Mouse (Mus musculus) kidney, adult 18-20 months (tissue): ENCODE data around the gene Mydgf.
A peak's percentile ranks its signal among the peaks of the same experiment; 100 is the strongest.

Source experiments
- DNase-seq: peaks from one replicate; pipeline ENCODE4 v3.0.0; 2021

Mydgf gene

DNA sequence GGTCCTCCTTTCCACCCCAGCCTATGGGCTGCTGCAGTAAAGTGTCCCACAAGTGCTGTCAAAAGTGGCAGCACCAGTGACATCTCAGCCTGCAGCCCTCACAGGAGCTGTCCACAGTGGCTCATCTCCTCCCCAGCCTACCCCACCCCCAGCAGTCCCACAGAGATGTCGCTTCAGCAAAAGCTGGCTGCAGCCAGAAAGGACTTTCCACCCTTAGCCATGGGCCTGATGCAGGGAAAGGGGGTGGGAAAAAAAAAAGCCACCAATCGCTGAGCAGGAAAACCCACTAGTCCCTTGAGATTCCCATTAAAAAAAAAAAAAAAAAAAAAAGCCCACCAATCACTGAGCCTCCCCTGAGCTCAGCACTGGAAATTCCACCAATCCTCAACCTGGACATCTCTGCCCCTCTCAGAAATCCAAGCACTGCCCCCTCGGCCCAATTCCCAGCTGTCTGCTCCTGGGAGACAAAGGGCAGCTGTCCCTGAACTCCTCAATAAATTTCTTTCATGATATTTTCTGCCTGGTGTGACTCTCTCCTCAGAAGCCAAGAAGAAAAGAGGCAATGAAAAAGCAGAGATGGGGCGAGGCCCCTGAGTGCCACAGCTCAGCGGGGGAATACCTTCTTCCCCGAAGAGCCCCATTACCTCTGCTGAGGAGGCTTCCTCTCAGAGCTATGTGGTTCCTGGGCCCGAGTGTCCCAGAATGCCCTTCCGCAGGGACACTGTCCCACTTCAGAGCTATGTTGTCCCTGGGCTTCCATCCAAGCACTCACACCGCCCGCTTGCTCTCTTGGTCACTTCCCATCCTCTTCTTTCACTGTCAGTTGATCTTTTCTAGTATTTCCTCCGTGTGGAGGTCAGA is 1.8 kb upstream of the Mydgf start:
- peak; percentile 64 for DNase-seq

- no peak for DNase-seq
These were observed 604 bp downstream of the Mydgf start for GRCm38 (mm10) chr17:56182975-56183657.

- DNase-seq, result no peak
These were observed 8.3 kb downstream of the Mydgf start for GRCm38 (mm10) chr17:56175416-56175815.

DNA sequence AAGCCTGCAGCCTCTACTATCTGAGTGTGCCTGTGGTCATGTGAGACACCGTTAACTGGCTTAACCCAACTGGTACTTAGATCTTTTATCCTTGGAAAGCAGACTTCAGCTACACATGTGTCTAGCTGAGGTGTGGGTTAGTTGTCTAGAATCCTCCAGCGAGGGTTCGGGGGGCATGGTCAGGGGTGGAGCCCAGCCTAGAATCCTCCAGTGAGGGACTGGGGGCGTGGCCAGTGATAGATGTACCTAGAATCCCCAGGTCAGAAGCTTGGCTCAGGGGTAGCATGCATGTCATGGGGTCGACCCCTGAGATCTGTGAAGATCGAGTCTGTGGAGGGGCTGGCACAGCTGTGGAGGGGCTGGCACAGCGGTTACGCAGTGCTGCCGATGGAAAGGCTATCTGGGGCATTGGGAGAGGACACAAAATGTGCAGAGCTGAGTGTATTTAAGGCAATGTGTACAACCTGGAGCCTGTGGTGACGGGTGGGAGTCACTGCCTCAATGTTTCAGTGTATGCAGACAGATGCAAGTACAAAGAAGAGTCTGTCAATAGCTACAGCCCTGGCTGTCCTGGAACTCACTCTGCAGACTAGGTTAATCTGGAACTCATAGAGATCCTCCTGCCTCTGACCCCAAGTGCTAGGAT is 10.2 kb downstream of the Mydgf start:
- no peak for DNase-seq

- no peak for DNase-seq
These were observed 11.8 kb downstream of the Mydgf start for GRCm38 (mm10) chr17:56171881-56172280.

DNA sequence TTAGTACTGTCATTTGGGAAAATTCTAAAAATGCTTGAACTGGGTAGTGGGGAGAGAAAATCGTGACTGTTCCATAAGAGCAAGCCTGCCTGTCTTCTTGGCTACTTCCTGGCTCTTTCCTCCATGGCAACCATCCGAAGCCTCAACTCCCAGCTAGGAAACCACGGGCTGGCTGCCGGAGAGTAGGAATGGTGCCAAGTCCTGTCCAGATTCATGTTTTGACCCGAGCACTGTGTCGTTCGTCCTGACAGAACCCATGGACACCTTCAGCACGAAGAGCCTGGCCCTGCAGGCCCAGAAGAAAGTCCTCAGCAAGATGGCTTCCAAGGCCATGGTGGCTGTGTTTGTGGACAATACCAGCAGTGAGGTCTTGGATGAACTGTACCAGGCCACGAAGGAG is 12.3 kb downstream of the Mydgf start:
- DNase-seq, result no peak

- no peak for DNase-seq
These were observed 13.1 kb downstream of the Mydgf start for GRCm38 (mm10) chr17:56170636-56171035.

DNA sequence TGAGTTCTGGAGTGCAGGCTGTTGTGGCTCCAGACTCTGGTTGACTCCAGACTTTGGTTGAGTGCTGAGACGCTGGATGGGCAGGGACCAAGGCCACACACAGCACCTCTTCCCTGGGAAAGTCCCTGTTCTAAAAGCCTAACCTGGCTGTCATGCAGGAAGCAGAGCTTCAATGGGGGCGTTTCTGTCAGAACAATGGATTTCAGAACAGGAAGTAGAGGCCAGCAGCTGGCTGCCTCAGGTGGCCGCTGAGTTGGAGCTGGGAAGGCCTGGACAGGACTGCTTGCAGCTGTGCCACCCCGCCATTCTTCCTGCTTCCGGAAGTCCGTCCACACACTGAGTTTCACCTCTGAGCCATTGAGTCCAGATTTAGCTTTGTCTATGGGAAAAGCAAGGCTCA is 13.9 kb downstream of the Mydgf start:
- DNase-seq, result no peak

- no peak for DNase-seq
These were observed 18.0 kb downstream of the Mydgf start for GRCm38 (mm10) chr17:56165671-56166070.

DNA sequence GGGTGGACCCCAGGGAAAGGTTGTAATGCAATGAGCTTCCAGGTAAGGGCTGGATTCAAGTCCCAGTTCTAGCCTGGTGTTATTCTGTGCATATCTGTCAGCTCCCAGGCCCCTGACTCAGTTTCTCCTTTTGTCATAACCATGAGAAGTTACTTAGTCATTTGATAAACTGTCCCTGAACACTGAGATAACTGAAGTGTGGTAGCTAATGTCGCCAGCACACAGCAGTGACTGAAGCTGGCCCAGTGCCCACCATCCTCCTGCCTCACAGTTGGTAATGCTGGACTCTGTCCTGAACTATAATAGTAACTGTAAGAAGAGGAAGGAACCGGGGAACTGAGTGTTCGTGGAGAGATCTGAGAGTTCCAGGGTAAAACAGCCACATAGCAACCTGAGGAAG is 19.2 kb downstream of the Mydgf start:
- no peak for DNase-seq

GRCm38 (mm10) chr17:56163523-56164102 is 20.1 kb downstream of the Mydgf start:
- no peak for DNase-seq

GRCm38 (mm10) chr17:56162231-56162774 is 21.4 kb downstream of the Mydgf start, which contains the start of gene Tnfaip8l1:
Gene Tnfaip8l1, plus strand, starts transcription at chr17:56162477.
- DNase-seq, result peak; percentile 93

DNA sequence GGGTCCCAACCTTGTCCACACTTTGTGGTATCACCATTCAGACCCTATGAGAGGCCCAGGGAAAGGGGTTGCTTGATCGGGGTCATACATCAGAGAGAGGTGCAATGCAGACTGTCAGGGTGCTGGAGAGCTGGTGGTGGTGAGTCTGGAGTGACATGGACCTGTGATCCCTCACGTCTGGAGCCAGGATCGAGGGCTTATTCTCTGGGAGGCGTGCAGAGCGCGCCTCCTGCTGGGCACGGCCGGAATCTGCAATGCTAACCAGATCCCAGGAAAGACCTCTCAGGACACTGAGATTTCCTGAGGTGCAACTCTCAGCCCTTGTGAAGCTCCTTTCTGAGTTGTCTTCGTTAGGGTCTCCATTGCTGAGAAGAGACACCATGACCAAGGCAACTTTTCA is 24.0 kb downstream of the Mydgf start:
- DNase-seq, result peak; percentile 77

DNA sequence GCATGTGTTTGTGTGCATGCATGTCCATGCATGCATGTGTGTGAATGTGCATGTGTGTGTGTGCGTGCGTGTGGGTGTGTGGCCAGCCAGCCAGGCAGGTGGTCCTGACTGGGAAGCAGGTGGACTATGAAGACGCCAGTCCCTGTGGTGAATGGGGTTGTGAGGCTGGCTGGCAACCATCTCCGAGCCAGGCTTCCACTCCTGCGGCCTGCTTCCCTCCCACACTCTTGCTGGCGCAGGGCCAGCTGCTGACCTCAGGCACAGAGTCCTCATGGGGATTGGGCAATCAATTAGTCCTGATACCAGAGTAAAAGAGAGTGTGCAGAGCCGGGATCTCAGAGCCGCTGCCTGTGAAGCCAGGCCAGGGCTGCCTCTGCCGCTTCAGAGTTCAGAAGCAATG is 30.1 kb downstream of the Mydgf start:
- DNase-seq, result peak; percentile 47

GRCm38 (mm10) chr17:56149897-56150296 is 33.8 kb downstream of the Mydgf start:
- no peak for DNase-seq

- DNase-seq, result no peak
These were observed 34.7 kb downstream of the Mydgf start for GRCm38 (mm10) chr17:56148790-56149618.

DNA sequence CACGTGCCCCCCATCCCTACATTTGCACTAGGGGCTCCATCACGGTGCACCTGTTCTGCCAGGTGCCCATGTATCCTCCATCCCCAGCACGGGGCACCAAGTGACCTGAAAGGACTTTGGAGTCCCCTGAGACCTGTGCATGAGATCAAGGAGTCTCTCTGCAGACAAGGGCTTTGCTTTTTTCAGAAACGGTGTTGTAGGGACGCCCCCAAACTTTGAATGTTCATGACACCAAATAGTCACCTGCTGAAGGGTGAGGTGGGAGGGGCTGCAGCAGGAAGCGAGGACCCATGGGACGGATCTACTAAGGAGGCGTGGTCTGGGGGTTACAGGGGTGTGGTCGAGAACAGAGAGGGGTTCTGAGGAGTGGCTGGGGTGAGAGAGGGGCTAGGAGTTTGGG is 35.4 kb downstream of the Mydgf start:
- no peak for DNase-seq

DNA sequence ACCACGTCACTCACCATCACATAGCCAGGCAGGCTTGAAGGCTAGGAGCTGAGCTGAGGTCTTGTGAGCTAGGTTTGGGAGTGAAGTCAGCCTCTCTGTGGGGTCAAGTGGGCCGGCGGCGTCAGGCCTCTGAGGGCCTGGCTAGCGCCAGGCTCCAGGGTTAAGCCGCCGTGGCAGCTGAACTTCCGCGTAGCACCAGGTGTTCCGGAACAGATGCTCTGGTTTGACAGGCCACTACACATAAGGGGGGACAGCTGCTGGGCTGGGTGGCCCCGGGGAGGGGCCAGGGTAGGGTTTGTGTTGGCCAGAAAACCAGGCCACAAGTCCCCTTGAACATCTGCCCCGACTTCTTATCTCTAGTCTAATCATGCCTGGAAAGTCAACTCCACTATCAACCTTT is 36.3 kb downstream of the Mydgf start:
- no peak for DNase-seq

GRCm38 (mm10) chr17:56146131-56146530 is 37.6 kb downstream of the Mydgf start:
- no peak for DNase-seq

- DNase-seq, result no peak
These were observed 39.2 kb downstream of the Mydgf start for GRCm38 (mm10) chr17:56144546-56144945.

DNA sequence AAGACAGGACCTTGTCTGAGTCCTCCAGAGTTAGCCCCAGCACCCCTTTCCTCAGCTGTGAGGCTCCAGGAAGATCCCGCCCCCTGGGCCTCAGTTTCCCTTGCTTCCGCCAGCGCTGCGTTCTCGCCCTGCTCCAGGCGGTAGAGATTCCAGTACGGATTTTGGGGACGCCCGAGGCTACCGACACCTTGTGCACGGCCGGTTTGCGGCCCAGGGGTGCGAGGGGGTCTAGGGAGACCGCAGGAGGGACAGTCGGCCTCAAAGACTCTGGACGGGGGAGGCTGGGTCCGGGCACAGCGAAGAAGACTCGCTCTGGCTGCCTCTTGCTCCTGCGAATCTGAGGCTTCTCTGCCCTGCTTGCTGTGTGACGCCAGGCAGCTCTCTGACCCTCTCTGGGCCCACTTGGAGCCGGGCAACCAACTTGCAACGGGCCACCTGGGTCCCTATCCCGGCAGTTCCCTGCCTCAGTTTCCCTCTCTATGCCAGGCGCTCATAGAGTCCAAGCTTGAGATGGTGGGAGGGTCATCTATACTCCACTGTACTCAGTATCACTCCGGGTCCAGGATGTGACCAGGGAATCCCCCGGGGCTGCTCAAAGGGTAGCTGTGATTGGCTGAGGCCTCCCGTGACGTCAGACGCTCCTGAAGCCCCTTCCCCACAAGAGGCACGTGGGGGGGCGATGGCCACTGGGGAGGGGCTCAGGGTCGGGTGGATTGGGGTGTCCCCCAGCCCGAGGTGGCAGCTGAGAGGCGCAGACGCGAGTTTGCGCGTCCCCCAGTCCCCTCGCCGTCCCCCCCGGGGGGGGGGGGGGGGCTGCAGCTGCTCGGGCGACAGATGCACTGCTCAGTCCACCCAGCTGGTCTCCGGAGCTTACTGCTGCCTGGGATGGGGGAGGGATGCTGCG is 41.8 kb downstream of the Mydgf start:
- DNase-seq, result no peak
